Mouse (Mus musculus): ENCODE measurements around the gene Adamts3.
A peak's percentile ranks its signal among the peaks of the same experiment; 100 is the strongest.

Adamts3 gene

GRCm38 (mm10) chr5:89883051-89883907 lies at the start of gene Adamts3:
Gene Adamts3, minus strand, starts transcription at chr5:89883334.
- peak; percentile 38 for DNase-seq (ENCODE audit: low spot score)

- DNase-seq (ENCODE audit: low spot score), result no peak
Measured at GRCm38 (mm10) chr5:89931511-89931910, 48.4 kb upstream of the Adamts3 start.

- no peak for DNase-seq (ENCODE audit: low spot score)
Measured at GRCm38 (mm10) chr5:89912359-89912758, 29.2 kb upstream of the Adamts3 start.

- DNase-seq (ENCODE audit: low spot score), result no peak
Measured at GRCm38 (mm10) chr5:89911950-89912349, 28.8 kb upstream of the Adamts3 start.

GRCm38 (mm10) chr5:89911508-89911907 lies 28.4 kb upstream of the Adamts3 start:
- no peak for DNase-seq (ENCODE audit: low spot score)

- DNase-seq (ENCODE audit: low spot score), result no peak
Measured at GRCm38 (mm10) chr5:89906884-89907431, 23.8 kb upstream of the Adamts3 start.

- DNase-seq (ENCODE audit: low spot score), result no peak
Measured at GRCm38 (mm10) chr5:89901026-89901425, 17.9 kb upstream of the Adamts3 start.

- DNase-seq (ENCODE audit: low spot score), result peak; percentile 39
Measured at GRCm38 (mm10) chr5:89897495-89897894, 14.4 kb upstream of the Adamts3 start.

GRCm38 (mm10) chr5:89895520-89895919 lies 12.4 kb upstream of the Adamts3 start:
- DNase-seq (ENCODE audit: low spot score), result no peak

- DNase-seq (ENCODE audit: low spot score), result no peak
Measured at GRCm38 (mm10) chr5:89884991-89885390, 1.9 kb upstream of the Adamts3 start.

GRCm38 (mm10) chr5:89883908-89884204 lies 722 bp upstream of the Adamts3 start:
- no peak for DNase-seq (ENCODE audit: low spot score)

GRCm38 (mm10) chr5:89882091-89882734 lies 921 bp downstream of the Adamts3 start:
- DNase-seq (ENCODE audit: low spot score), result peak; percentile 10

- no peak for DNase-seq (ENCODE audit: low spot score)
Measured at GRCm38 (mm10) chr5:89881425-89881824, 1.7 kb downstream of the Adamts3 start.

- no peak for DNase-seq (ENCODE audit: low spot score)
Measured at GRCm38 (mm10) chr5:89878866-89879392, 4.2 kb downstream of the Adamts3 start.

GRCm38 (mm10) chr5:89872661-89873060 lies 10.5 kb downstream of the Adamts3 start:
- no peak for DNase-seq (ENCODE audit: low spot score)

GRCm38 (mm10) chr5:89859603-89860002 lies 23.5 kb downstream of the Adamts3 start:
- DNase-seq (ENCODE audit: low spot score), result no peak

- DNase-seq (ENCODE audit: low spot score), result no peak
Measured at GRCm38 (mm10) chr5:89858837-89859236, 24.3 kb downstream of the Adamts3 start.

GRCm38 (mm10) chr5:89846551-89846950 lies 36.6 kb downstream of the Adamts3 start:
- no peak for DNase-seq (ENCODE audit: low spot score)

GRCm38 (mm10) chr5:89844354-89844753 lies 38.8 kb downstream of the Adamts3 start:
- peak; percentile 42 for DNase-seq (ENCODE audit: low spot score)

GRCm38 (mm10) chr5:89843478-89843877 lies 39.7 kb downstream of the Adamts3 start:
- DNase-seq (ENCODE audit: low spot score), result no peak

- DNase-seq (ENCODE audit: low spot score), result peak; percentile 31
Measured at GRCm38 (mm10) chr5:89839627-89840026, 43.5 kb downstream of the Adamts3 start.

- no peak for DNase-seq (ENCODE audit: low spot score)
Measured at GRCm38 (mm10) chr5:89821175-89821574, 62.0 kb downstream of the Adamts3 start.

GRCm38 (mm10) chr5:89819531-89819930 lies 63.6 kb downstream of the Adamts3 start:
- no peak for DNase-seq (ENCODE audit: low spot score)

All from ovary, postnatal 14 days (tissue).